Mouse (Mus musculus) common myeloid progenitor, adult 5-6 weeks (primary cell): ENCODE measurements at regions not wholly inside any gene's neighbourhood (a gene's known extent, or its start where the extent isn't known, plus 50 kb on each side); places are given as distances from the start of the nearest gene placed in this dataset.

ENCODE experiments used
- ATAC-seq: replicated peaks from 2 replicates; pipeline ENCODE4 v1.8.0; 2016; ENCODE audit warnings: low read depth, mild to moderate bottlenecking, moderate TSS enrichment, inconsistent platforms; ENCODE audit not compliant: poor library complexity, severe bottlenecking

DNA sequence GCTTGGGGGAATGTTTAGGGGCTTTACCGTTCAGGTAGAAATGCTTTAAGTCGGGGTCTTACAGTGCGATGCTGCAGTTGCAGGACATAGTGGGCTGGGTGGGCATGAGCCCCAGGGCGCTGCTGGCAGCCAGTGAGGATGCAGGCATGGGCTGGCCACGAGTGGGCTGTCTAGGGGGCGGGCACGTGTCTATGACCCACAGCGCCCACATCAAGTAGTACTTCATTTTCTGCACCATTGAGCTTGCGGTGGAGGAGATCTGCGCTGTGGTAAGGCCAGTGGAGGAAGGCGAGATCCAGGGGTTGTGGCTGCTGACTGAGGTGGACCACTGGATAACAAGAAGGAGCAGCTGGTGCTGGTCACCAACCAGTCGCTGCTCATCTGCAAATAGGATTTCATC is 52.4 kb upstream of the Olfr291 start:
- no peak for ATAC-seq

DNA sequence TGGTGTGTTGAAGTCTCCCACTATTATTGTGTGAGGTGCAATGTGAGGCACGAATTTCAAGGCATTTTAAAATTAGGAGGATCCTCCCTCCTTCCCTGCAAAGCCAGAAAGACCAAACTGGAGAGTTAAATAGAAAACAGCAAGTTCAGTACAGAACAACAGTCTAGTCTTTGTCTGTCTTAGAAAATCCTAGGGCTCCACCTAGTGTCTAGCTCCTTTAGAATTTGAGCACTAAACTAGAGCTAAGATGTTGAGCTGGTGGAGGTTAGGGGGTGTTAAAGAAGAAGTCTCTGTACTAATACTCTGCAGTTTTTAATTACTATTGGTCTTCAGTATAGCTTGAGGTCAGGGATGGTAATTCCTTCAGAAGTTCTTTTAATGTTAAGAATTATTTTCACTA is 58.7 kb upstream of the Olfr291 start:
- no peak for ATAC-seq

DNA sequence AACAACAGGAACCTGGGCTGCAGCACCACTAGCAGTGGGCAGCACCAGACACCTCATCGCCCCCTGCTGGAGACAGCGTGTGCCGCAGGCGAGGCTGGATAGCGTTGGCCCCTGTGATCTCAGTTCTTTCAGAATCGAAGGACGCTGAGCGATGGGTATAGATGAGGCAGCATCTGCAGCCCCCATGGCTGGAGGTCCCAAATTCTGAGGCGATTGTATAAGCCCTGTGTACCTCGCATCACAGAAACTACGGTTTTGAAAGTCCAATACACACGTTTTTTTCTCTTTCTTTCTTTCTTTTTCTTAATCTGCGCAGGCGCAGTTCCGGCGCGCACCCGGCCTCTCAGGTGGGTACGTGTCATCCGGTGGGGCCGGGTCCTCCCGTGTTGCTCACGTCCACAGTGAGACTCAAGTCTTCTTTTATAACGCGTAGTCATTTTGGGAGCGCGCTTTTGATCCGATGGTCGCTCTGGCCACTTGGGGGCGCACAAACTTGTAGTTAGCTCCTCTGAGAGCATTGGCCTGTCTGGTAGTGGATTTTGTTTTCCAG is 74.0 kb upstream of the Olfr291 start:
- peak; percentile 99 for ATAC-seq

DNA sequence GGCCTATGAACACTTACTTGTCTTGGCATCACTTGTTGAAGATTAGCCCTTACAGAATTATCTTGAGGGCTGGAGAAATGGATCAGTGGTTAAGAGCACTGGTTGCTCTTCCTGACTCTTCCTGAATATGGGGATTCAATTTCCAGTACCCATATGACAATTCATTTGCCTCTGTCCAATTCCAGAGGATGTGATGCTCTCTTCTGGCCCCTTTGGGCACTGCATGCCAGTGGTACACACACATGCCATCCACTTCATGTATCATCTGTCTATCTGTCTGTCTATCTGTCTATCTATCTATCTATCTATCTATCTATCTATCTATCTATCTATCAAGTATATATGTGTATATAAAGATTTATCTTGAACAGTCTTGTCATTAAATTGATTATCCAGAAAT is 75.7 kb upstream of the Olfr291 start:
- no peak for ATAC-seq

DNA sequence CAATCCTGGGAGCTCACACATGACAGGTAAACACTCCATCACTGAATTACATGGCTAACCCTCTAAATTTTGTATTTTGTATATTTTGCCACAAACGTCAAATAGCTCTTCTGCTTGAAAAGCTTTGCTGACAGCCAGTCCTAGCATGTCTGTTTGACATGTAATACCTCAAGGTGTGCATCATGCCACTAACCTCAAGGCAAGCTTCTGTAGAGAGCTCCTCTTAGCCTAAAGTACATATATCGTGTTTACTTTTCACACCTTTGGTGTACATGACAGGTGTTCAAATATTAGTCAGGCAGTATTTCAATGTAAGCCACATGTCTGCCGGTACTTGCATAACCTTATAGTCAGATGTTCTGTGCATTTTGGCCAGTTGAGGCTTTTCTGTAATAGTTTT is 66.5 kb upstream of the Zfand6 start:
- ATAC-seq, result no peak

DNA sequence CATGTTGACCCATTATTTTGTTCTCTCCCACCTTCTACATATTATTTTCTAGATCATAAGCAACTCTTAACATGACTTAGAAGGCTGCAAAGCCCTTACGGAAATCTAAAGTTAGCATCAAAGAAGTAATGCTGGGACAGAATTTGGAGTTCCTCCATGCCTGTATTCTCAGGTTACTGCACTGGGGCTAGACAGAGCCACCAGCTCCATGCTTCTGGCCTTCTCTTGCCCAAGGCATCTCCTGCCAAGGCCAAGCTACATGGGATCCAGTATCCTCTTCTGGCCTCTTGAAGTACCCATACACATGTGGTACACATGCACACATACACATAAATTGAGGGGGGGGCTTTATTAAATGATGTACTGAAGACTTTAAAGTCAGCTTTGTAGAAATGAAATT is 63.6 kb upstream of the Zfand6 start:
- no peak for ATAC-seq

DNA sequence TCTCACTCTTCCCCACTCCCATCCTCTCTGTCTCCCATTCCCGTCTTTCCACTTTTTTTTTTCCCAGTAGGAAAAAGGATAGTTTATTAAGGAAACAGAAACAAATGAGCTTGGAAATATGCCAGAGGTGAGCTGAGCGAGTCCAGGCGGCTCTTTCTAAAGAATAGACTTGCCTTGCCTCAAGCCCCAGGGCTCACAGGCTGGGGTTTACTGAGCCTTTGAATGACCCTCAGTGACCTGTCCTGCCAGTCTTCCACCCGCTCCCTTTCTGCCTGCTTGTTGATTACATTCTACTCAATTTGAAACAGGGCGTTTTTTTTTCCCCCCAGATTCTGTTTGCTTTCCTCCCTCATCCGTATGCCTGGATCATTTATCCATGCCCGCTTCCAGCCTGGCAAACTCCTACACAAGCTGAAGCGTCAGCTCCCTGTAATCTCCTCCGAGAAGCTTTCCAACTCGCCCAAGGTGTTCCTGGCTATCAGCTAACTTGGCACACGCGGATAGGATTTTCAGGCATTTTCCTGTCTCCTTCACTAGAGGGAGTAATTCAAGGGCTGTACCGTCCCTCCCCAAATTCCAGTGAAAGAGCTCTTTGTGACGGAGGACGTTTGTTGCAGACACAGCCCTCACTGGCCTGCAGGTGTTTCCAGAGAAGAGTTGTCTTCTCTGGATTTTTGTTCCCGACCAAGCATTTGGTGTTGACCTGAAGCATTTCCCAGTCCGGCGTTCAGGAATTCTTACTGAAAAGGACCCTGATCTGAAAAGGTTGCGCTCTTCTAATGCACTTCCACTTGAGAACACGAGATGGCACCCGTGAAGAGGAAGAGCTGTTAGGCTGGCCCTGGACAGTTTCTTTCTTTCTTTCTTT is 59.9 kb upstream of the Zfand6 start:
- peak; percentile 95 for ATAC-seq

DNA sequence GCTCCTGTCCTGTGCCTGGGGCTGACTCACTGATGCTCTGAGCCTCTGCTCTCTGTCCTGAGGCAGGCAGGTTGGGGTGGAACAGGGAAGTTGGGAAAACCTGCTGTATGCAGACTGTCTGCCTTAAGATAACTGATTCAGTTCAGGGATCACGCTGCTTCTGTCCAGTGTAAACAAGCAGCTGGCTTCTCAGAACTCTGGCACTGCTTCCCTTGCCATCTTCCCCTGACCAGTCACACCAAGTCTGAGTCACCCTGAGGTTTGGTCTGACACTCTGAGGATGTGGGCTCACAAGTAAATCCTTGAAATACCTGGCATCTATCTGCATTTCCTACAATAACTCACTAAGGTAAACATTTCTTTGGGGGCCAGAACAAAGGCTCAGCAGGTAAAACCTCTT is 58.1 kb upstream of the Zfand6 start:
- no peak for ATAC-seq

DNA sequence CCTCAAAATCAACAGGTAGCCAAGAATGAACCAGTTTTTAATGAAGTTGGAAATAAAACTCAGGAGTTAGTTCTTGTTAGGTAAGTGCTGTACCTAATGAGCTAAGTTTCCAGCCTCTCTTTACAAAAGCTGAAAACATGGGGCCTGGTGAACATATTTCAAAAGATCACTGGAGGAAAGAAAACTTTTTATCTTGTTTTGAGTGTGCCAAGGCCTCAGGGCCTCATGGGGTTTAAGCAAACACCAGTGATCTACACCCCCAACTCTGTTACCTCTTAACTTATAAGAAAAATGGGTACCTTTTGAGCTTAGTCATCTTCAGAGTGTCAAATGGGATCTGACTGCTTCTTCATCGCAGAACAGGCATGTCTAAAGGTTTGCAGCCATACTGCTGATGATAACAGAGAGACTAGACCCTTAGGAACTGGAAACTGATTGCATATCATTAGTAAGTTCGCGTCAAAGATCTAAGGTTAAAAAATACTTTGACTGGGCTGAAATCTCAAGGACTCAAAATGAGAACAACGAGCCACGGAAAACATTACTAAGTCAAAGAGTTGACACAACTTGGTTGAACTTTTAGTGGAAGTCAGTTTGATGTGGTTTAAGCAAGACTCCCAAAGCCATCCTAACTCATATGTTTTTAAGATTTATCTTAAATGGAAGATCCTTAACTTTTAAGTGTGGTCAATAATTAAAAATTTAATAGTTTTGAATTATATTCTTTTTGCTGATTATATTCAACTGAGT is 54.7 kb upstream of the Zfand6 start:
- ATAC-seq, result no peak

DNA sequence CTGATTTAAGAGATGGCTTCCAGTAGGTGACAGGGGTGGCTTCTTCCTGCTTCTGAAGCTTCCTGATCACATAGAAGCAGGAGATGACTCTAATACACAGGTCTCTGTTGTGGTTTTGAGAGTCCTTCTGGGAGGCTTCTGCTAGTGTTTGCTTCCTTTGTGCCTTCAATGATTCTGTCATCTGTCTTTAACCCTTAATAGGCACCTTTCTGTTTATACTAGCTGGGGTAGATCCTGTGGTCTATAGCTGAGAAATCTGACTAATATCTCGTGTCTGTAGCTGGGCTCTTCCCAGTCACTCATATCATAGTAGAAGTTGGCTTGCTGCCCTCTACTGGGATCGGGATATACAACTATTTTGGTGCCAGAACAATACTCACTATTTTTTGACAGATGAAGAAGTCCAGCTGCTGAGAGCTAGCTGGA is 50.2 kb upstream of the Zfand6 start:
- ATAC-seq, result peak; percentile 52; the same call in 1 of the 2 replicates
